Mouse (Mus musculus) thymus, adult 18-20 months (tissue): ENCODE measurements around the gene Bhlhb9.
A peak's percentile ranks its signal among the peaks of the same experiment; 100 is the strongest.
"Not testable (repeated sequence)": the region's sequence is repeated elsewhere in the genome, so short reads cannot be mapped to it uniquely, and the experiment has no call there.

ENCODE experiments used
- DNase-seq, 2 experiments: peaks; one replicate each; pipeline ENCODE4 v3.0.0; 2022; ENCODE audit warnings: mixed read lengths in 2 of 2

Gene Bhlhb9

GRCm38 (mm10) chrX:135797212-135797644 is at the start of gene Bhlhb9:
TSS of gene Bhlhb9 (plus strand) at chrX:135797594.
- peak; percentile 15 to 45 for DNase-seq

DNA sequence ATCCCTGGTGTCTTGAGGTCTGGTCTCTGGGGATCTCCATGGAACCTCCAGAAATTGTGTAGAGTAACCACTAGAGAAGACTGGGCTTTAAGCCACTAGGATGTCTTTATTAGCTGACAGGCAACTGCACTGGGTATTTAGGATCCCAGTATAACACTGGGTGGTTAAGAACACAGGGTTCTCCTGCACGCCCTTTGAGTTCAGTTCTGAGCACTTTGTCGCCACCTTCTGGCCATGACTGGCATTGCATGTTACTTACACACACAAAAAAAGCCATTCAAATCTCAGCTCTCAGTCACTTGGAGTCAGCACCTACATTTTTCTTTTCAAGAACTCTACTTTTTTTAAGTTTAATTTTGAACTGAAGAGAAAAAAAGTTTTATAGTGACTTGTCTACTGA is 44.6 kb upstream of the Bhlhb9 start:
- peak; percentile 9 to 28 for DNase-seq

DNA sequence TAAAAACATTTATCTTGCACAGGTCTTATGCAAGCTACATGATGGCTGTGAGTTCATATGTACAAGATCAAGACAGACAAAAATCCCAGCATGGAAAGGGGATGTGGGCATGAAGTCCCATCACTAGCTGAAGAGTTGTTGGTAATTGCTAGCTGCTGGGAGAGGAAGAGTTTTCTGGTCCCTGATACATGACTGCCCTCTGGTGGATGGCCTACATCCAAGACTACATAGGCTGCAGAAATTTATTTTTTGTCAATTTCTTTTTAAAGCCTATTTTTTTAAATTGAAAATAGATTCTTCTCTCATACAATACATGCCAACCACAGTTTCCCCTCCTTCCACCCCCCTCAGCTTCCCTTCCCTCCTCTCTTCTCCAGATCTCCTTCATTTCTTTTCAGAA is 35.7 kb upstream of the Bhlhb9 start:
- DNase-seq, result no peak

GRCm38 (mm10) chrX:135768043-135768548 is 29.3 kb upstream of the Bhlhb9 start:
- no peak for DNase-seq

DNA sequence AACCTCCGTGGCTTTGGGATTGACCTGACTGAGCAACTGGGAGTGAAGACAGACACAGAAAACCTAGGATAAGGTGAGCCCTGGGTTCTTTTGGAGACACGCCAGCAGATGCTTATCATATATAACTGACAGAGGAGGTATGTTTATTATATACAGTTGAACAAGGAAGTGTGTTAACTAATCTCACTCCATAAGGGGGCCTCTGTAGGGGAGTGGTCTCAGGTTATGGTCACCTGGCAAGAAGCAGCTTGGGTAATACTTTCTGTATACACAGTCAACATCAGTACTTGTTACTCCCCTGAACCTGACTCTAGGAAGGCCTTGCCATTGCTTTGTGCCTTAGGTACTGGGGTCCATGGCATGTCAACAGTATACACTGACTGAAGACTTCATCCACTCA is 28.8 kb upstream of the Bhlhb9 start:
- DNase-seq, result no peak

DNA sequence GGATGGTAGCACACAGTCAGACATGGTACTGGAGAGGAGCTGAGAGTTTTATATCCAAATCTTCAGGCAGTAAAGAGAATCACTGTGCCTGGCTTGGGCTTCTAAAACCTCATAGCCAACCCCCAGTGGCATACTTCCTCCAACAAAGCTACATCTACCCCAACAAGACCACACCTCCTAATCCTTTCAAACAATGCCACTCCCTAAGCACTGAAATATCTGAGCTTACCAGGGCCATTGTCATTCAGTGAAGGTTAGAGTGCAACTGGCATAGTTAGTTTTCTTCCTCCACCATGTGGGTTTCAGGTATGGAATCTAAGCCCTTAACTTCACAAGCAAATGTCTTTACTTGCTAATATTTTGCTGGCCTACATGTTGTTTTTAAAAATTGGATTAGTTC is 5.9 kb upstream of the Bhlhb9 start:
- no peak for DNase-seq

GRCm38 (mm10) chrX:135792326-135792725 is 5.1 kb upstream of the Bhlhb9 start:
- no peak for DNase-seq

GRCm38 (mm10) chrX:135795591-135796304 is 1.6 kb upstream of the Bhlhb9 start:
- peak; percentile 49 to 60 for DNase-seq

- peak; percentile 4 to 8 for DNase-seq
Observed at GRCm38 (mm10) chrX:135796305-135797211, 836 bp upstream of the Bhlhb9 start.

- no peak for DNase-seq
Observed at GRCm38 (mm10) chrX:135804149-135804548, 6.8 kb downstream of the Bhlhb9 start.

DNA sequence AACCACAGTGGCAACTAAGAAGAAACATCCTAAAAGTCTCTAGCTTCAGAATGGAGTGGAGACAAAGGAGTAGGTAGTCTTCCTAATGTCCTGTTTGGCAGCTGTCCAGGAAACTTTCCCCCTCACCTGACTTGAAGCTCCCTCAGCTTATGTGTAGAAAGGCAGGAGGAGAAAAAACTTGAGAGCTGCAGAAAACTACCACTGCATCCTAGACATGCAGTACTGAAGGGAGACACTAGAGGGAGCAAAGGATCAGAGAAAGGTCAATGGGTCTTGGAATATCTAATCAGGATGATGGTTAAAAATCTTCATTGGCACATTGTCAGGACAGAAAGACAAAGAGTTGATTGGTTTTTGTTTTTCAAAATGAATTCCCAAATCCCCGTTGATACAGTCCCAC is 8.4 kb downstream of the Bhlhb9 start:
- no peak for DNase-seq

DNA sequence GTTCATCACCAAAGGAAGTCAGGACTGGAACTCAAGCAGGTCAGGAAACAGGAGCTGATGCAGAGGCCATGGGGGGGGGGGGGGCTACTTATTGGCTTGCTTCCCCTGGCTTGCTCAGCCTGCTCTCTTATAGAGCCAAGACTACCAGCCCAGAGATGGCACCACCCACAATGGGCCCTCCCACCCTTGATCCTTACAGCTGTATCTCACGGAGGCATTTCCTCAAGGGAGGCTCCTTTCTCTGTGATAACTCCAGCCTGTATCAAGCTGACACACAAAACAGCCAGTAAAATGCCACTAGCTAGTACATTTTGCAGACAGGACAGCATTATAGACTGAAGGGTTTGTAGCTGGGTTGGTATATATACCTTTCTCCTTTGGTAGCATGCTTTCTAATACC is 38.5 kb downstream of the Bhlhb9 start:
- DNase-seq, result not testable (repeated sequence)

- DNase-seq, result no peak
Observed at GRCm38 (mm10) chrX:135837896-135838295, 40.5 kb downstream of the Bhlhb9 start.

DNA sequence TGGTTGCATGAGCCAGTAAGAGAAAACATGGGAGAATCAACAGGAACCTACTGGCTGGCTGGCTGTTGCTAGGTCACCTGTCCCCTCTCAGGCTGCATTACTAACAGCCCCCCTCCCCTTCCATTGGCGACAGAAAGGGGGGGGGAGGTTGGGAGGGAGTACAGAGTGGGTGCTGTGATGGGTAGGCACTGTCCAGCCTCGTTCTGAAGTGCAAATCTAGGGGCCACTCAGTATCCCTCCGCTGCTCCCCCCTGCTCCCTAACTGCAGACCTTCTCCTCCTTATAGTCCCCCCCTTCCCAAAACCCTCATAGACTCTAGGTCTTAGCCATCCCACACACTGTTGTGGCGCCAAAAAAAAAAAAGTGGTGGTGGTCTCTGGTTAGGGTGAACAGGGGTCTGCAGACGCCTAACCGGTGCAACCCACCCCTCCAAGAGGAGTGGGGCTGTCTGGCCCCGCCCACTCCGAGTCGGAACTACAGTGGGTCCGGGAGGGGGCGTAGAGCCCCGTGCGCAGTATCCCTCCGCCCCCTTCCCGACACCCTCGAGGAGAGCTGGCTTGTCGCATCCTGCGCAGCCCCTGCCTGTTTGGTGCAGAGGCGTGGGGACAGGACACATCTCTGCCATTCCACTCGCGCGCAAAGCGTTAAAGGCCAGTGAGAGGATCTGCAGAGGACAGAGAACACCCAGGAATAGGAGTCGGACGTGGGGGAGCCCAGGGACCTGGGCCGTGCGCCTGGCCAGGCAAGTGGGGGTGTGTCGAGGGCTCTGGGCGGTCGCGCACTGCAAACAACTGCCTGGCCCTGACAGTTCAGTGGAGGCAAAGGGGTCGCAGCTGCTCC is 41.3 kb downstream of the Bhlhb9 start, which contains the start of gene Gprasp2:
Gprasp2 (plus strand) TSS at position 514 of the 840 bp plus-strand sequence.
- peak; percentile 43 to 49 for DNase-seq

DNA sequence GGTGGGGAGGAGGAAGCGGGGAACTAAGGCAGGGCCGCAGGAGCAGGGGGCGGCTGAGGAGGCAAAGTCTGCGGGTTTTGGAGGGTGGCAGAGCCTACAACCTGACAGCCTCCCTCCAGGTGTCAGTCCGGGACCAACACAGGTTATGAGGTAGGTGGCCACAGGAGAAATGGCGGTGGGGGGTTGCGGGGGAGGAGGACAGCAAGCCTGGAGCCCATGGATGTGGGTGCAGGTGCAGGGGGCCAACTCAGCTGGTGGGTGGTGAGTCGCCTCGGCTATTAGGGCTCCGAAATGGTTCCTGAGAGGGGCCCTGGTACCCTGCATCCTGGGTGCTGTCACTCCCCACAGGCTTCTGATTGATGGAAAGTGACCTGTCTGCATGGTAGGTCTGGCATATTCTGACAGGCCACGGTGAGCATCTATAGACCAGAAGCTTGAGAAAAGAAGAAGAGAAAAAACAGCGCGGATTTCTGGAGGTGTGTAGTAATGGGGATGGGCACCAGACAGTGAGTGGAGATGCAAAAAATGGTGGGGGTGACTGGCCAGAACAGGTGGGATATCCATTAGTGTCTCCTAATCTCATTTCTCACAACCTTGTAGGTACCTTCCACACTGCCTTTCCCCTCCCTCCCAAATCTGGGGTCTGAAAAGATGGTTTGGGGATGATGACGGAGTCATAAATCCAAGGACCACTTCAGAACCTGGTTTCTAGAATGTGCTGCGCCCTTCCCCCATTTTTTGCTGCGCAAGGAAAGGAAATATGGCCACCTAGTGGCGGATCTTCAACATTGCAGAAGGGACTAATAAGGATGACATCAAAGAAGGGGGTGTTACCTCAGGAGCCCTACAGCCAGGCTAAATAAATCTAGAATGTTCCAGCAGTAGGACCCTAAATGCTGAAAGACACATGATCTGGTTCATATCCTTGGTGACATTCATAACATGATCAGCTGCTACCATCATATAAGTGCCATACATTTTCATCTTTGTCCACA is 42.3 kb downstream of the Bhlhb9 start:
- peak; percentile 4 to 20 for DNase-seq

GRCm38 (mm10) chrX:135866806-135867205 is 69.4 kb downstream of the Bhlhb9 start:
- DNase-seq, result not testable (repeated sequence)

GRCm38 (mm10) chrX:135876679-135877078 is 79.3 kb downstream of the Bhlhb9 start:
- DNase-seq, result no peak

DNA sequence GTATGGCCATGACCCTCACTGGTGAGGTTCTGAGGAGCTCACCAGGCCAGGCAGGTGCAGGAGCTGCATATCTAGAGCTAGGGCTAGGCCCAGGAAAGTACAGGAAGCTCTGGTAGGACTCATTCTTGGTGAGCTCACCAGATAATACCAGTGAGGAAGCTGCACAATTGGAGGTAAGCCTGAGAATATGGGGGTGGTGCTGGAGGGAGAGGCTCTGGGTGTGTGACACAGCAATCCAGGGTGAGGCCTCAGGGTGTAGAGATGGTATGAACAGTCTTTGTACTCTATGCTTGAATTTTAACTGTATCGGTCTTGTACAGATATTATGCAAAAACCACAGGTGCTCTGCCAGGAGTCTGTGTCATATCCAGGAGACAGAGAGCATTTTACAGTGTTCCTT is 82.2 kb downstream of the Bhlhb9 start:
- DNase-seq, result no peak

GRCm38 (mm10) chrX:135885411-135886233 is 88.2 kb downstream of the Bhlhb9 start:
- peak; percentile 77 to 87 for DNase-seq

GRCm38 (mm10) chrX:135886234-135886585 is 88.8 kb downstream of the Bhlhb9 start:
- DNase-seq, result no peak
